Mouse (Mus musculus) thymus, adult 2 months (tissue): Measurements from ENCODE around the gene Cntnap1.

ENCODE experiments used
- CTCF ChIP-seq: fragments of 200-500 bp; IDR thresholded peaks from 2 replicates; pipeline ENCODE4 v1.5.1; 2012; ENCODE audit warnings: mild to moderate bottlenecking, control low read depth, low read length, moderate library complexity, borderline replicate concordance; ENCODE audit not compliant: control insufficient read depth, poor library complexity, insufficient read depth; ENCODE audit errors: extremely low read depth
- POLR2A ChIP-seq: fragments of 200-500 bp; IDR thresholded peaks from 2 replicates; pipeline ENCODE4 v1.6.1; 2012; ENCODE audit warnings: mild to moderate bottlenecking, low read length, control low read depth, moderate library complexity; ENCODE audit not compliant: control insufficient read depth, poor library complexity, insufficient read depth; ENCODE audit errors: extremely low read depth

DNA sequence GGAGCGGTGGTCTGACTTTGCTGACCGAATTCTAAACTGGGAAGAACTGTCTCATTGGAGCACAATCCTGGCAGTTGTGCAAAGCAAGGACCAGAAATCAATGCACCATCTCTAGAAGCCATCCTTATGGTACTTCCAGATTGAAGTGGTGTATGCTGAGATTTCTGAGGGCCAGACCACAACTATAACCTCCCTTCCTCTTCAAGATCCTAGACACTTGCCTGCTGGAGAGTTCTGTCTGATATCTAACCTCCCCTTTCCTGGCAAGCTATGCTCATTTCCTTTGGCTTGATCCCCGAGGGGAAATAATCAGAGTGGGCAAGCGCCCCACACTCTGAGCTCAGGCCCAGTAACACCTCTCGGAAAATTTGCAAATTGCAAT lies 2.1 kb downstream of the Cntnap1 start:
- TF ChIP-seq CTCF (no peak), POLR2A (no peak)
